Mouse (Mus musculus) kidney, adult 18-20 months (tissue): ENCODE measurements around the gene Siah1a.

Experiments
- DNase-seq: peaks from one replicate; pipeline ENCODE4 v3.0.0; 2021

Gene Siah1a

GRCm38 (mm10) chr8:86742605-86743345 lies 3.0 kb downstream of the Siah1a start:
- DNase-seq, result no peak

GRCm38 (mm10) chr8:86741627-86742026 lies 4.1 kb downstream of the Siah1a start:
- no peak for DNase-seq

- DNase-seq, result no peak
These were observed 4.8 kb downstream of the Siah1a start for GRCm38 (mm10) chr8:86740899-86741298.

GRCm38 (mm10) chr8:86735446-86736111 lies 10.2 kb downstream of the Siah1a start:
- DNase-seq, result no peak

- no peak for DNase-seq
These were observed 10.8 kb downstream of the Siah1a start for GRCm38 (mm10) chr8:86734954-86735353.

- no peak for DNase-seq
These were observed 11.6 kb downstream of the Siah1a start for GRCm38 (mm10) chr8:86734171-86734570.

- no peak for DNase-seq
These were observed 14.9 kb downstream of the Siah1a start for GRCm38 (mm10) chr8:86730860-86731259.

GRCm38 (mm10) chr8:86730303-86730702 lies 15.4 kb downstream of the Siah1a start:
- DNase-seq, result no peak

- peak; percentile 50 for DNase-seq
These were observed 17.3 kb downstream of the Siah1a start for GRCm38 (mm10) chr8:86728224-86728950.

- DNase-seq, result no peak
These were observed 18.8 kb downstream of the Siah1a start for GRCm38 (mm10) chr8:86726959-86727358.

GRCm38 (mm10) chr8:86721490-86721889 lies 24.2 kb downstream of the Siah1a start:
- DNase-seq, result no peak

GRCm38 (mm10) chr8:86720756-86721459 lies 24.8 kb downstream of the Siah1a start:
- DNase-seq, result no peak

- no peak for DNase-seq
These were observed 26.4 kb downstream of the Siah1a start for GRCm38 (mm10) chr8:86719368-86719767.

- DNase-seq, result no peak
These were observed 27.3 kb downstream of the Siah1a start for GRCm38 (mm10) chr8:86718332-86718994.

- DNase-seq, result no peak
These were observed 32.1 kb downstream of the Siah1a start for GRCm38 (mm10) chr8:86713407-86714188.

GRCm38 (mm10) chr8:86712594-86712993 lies 33.1 kb downstream of the Siah1a start:
- DNase-seq, result no peak

GRCm38 (mm10) chr8:86707873-86708272 lies 37.9 kb downstream of the Siah1a start:
- no peak for DNase-seq

- no peak for DNase-seq
These were observed 39.0 kb downstream of the Siah1a start for GRCm38 (mm10) chr8:86706756-86707155.

GRCm38 (mm10) chr8:86705317-86705716 lies 40.4 kb downstream of the Siah1a start:
- no peak for DNase-seq

- DNase-seq, result no peak
These were observed 43.3 kb downstream of the Siah1a start for GRCm38 (mm10) chr8:86702453-86702852.

- no peak for DNase-seq
These were observed 46.3 kb downstream of the Siah1a start for GRCm38 (mm10) chr8:86699471-86699870.
